Mouse (Mus musculus) kidney, adult 18-20 months (tissue): ENCODE data around the gene Inca1.

Experiments used
- DNase-seq: peaks from one replicate; pipeline ENCODE4 v3.0.0; 2021

Inca1 gene

GRCm38 (mm10) chr11:70650322-70651175, 49.4 kb downstream of the Inca1 start:
- no peak for DNase-seq

- DNase-seq, result no peak
Observed at GRCm38 (mm10) chr11:70649185-70649734, 50.7 kb downstream of the Inca1 start.

DNA sequence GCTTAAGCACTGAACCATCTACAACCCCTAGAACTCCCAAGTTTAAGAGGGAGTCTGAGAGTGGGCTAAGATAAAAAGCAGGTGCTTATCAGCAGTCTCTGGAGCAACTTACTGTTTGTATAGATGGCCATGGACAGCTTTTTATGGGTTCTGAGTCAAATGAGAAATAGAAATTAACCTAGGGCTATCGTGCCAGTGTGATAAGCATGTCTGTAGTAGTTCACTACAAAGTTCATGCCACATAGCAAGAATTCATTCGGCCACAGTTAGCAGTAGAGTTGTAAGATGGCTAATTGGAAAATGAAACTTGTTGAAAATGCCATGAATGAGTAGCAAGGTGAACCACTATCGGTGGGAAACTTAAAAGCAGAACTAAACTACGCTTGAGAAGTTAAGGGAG, 51.4 kb downstream of the Inca1 start:
- no peak for DNase-seq

DNA sequence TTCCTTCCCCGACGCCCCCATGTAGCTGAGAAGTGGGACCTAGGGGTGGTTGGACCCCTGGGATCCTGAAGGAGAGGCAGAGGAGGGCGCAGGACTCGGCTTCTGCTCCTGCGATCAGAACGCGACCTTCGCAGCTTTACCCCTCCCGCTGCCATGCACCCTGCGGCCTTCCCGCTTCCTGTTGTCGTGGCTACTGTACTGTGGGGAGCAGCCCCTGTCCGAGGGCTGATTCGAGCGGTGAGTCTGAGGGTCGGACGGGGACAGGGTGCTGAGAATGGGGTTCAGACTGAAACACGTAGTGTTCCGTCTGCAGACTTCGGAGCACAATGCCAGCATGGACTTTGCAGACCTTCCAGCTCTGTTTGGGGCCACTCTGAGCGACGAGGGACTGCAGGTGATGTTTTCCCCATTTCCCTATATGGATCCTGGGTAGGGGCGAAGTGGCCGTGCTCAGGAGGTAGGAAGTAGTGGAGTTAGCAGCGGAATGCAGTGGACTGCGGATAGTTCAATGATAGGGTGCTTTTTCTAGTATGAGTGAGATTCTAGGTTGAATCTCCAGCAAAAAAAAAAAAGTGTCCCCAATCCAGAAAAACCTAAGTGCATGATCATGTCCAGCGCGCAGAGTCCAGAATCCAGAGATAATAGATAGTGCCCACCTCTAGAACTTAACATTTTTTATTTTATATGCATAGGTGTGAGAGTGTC, 52.1 kb downstream of the Inca1 start:
- DNase-seq, result peak; percentile 47

GRCm38 (mm10) chr11:70646691-70647650, 53.0 kb downstream of the Inca1 start, which contains the start of the genes Rnf167 and Slc25a11:
TSS of gene Rnf167 (plus strand) at chr11:70647235.
TSS of gene Slc25a11 (minus strand) at chr11:70647479.
- DNase-seq, result peak; percentile 96

DNA sequence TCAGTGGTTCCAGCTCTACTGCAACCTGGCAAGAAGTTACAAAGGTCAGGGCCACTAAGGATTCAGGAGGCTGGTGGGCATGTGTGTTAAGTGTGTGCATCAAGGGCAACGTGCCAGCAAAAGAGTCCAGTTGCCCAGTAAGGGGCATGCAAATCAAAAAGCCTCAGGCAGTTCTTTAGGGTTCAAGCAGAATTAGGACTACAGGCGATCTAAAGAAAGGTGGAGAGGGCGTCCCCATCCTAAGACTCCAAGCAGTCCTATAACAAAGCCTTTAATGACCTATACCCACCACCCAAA, 53.7 kb downstream of the Inca1 start:
- peak; percentile 45 for DNase-seq

DNA sequence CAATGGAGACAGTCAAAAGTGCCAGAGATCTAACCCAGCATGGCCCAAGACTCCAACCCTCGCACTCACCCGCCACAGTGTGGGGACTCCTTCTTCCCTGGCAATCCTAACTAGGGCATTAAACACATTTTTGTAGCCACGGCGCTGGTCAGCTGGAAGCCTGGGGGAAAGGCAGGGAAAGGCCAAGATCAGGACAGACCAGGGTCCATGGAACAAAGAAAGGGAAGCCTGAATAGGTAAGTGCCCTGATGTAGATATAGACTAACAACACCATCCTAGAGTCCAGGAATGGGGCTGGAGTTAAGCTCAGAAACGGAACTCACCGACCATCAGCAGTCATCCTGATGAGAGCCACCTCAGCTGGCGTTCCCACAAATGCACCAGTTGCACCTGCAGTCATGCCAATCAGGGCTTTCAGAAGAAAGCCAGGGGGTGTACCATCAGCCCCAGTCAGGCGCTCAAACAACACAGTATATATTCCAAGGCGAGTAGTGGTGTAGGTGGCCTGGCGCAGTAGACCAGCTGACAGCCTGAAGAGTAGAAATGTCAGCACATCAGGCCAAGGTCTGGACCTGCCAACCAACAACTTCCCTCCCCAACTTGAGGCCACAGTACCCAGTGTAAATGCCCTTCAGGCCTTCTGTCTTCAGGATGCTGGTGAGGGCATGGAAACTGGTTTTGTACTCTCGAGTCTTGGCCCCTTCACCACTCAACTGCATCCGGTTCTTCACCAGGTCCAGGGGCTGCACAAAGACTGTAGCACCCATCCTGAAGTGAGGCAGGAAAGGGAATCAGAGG, 54.3 kb downstream of the Inca1 start:
- DNase-seq, result no peak

DNA sequence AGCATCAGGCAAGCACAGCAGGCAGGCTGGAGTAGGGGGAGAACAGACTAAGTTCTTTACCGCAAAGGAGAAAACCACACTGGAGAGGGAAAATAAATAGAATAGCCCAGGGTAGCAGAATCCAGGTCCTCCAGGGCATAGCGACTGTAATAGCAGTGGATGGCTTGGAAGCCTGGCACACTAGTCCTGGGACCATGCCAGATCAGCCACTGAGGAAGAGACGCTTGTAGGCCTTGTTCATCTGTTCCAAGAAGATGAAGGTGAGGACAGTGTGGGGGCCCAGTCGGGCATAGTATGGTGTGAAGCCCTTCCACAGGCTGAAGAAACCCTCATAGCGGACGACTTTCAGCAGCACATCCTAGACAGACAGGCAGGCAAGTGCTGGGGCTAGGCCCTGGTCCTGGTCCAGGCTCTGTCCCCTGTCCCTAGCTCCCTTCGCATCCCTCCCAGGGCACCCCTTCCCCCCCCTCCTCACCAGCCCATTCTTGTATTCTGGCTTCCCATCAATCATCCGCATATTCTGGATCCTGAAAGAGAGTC, 55.3 kb downstream of the Inca1 start:
- no peak for DNase-seq

DNA sequence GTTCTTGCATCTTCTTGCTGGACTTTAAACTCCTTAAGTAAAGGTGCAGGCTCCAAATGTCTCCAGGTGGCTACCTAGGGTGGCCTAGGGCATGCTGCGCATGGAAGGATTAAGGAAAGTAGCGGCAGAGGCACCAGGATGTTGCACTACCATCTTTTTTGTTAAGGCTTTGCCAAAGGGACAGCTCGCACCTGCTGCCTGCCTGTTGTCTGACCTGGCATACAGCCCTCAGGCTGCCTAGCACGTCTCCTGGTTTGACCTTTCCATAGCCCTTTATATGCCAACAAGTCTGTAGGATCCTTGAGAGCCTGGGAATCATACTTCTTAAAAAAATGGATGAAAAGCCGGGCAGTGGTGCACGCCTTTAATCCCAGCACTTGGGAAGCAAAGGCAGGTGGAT, 56.9 kb downstream of the Inca1 start:
- no peak for DNase-seq

DNA sequence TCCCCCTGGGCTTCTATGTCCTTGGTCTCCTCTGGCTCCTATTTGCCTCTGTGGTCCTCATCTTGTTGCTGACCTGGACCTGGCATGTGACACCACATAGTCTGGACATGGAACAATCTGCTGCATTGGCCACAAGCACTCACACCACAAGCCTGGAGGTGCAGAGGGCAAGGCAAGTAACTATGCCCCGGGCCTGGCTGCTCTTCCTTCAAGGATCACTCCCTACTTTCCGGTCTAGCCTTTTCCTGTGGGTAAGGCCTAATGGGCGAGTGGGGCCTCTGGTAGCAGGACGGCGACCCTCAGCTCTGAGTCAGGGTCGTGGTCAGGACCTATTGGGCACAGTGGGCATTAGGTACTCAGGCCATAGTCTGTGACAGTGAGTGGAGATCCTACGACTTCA, 58.7 kb downstream of the Inca1 start:
- no peak for DNase-seq

DNA sequence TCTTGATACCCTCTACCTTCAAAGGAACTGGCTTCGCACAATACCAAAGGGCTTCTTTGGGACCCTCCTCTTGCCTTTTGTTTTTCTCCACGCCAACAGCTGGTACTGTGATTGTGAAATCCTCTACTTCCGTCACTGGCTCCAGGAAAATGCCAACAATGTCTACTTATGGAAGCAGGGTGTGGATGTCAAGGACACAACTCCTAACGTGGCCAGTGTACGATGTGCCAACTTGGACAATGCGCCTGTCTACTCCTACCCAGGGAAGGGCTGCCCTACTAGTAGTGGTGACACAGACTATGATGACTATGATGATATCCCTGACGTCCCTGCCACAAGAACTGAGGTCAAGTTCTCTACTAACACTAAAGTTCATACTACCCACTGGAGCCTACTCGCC, 60.0 kb downstream of the Inca1 start:
- DNase-seq, result no peak

- DNase-seq, result no peak
Observed at GRCm38 (mm10) chr11:70638714-70639278, 61.2 kb downstream of the Inca1 start, which contains the start of gene Gp1ba. TSS of gene Gp1ba (plus strand) at chr11:70639122.
